Mouse (Mus musculus) splenic B cell, adult 2 months (primary cell): ENCODE measurements around the gene Pde4c.

Source experiments
- DNase-seq: peaks from one replicate; pipeline ENCODE4 v3.0.0-alpha.2; 2011; ENCODE audit warnings: low read depth, low spot score
- H3K27me3 ChIP-seq: 2 replicates; pipeline ENCODE4 v1.6.1; 2012; ENCODE audit warnings: mild to moderate bottlenecking, low read length, moderate library complexity, mixed read lengths; ENCODE audit not compliant: control insufficient read depth, poor library complexity, insufficient read depth, severe bottlenecking
- H3K36me3 ChIP-seq: 2 replicates; pipeline ENCODE4 v1.6.1; 2012; ENCODE audit warnings: mild to moderate bottlenecking, low read length, moderate library complexity, mixed read lengths; ENCODE audit not compliant: control insufficient read depth, poor library complexity, insufficient read depth, severe bottlenecking

Pde4c gene

GRCm38 (mm10) chr8:70725792-70726447, 2.4 kb downstream of the Pde4c start:
- DNase-seq: no peak
- Histone ChIP-seq H3K27me3 (no peaks in the 10 kb centered on the region), H3K36me3 (no peaks in the 10 kb centered on the region)

- H3K36me3 ChIP-seq: no peaks in the 10 kb centered on the region
- no peaks in the 10 kb centered on the region for H3K27me3 ChIP-seq
- no peak for DNase-seq
Observed at GRCm38 (mm10) chr8:70726721-70727120, 3.2 kb downstream of the Pde4c start.

- no peaks in the 10 kb centered on the region for H3K36me3 ChIP-seq
- peak; percentile 81 for DNase-seq
- H3K27me3 ChIP-seq: no peaks in the 10 kb centered on the region
Observed at GRCm38 (mm10) chr8:70729808-70730475, 6.4 kb downstream of the Pde4c start.

GRCm38 (mm10) chr8:70730956-70731355, 7.4 kb downstream of the Pde4c start:
- peak; percentile 83 for DNase-seq
- H3K27me3 ChIP-seq: no peaks in the 10 kb centered on the region
- no peaks in the 10 kb centered on the region for H3K36me3 ChIP-seq

GRCm38 (mm10) chr8:70737705-70738104, 14.2 kb downstream of the Pde4c start:
- Histone ChIP-seq H3K27me3 (no peaks in the 10 kb centered on the region), H3K36me3 (no peaks in the 10 kb centered on the region)
- no peak for DNase-seq

GRCm38 (mm10) chr8:70738211-70738610, 14.7 kb downstream of the Pde4c start:
- Histone ChIP-seq H3K27me3 (no peaks in the 10 kb centered on the region), H3K36me3 (no peaks in the 10 kb centered on the region)
- DNase-seq: no peak

- Histone ChIP-seq H3K27me3 (no peaks in the 10 kb centered on the region), H3K36me3 (no peaks in the 10 kb centered on the region; the same call in 1 of the 2 replicates)
- no peak for DNase-seq
Observed at GRCm38 (mm10) chr8:70741661-70742060, 18.1 kb downstream of the Pde4c start.

GRCm38 (mm10) chr8:70742176-70742575, 18.7 kb downstream of the Pde4c start:
- H3K36me3 ChIP-seq: no peaks in the 10 kb centered on the region; the same call in 1 of the 2 replicates
- DNase-seq: no peak
- no peaks in the 10 kb centered on the region for H3K27me3 ChIP-seq

- H3K27me3 ChIP-seq: no peaks in the 10 kb centered on the region
- no peak for DNase-seq
- H3K36me3 ChIP-seq: no peaks in the 10 kb centered on the region; the same call in 1 of the 2 replicates
Observed at GRCm38 (mm10) chr8:70742981-70743655, 19.6 kb downstream of the Pde4c start.

GRCm38 (mm10) chr8:70743656-70744590, 20.4 kb downstream of the Pde4c start:
- Histone ChIP-seq H3K36me3 (no peaks in the 10 kb centered on the region; the same call in 1 of the 2 replicates), H3K27me3 (no peaks in the 10 kb centered on the region)
- peak; percentile 51 for DNase-seq

GRCm38 (mm10) chr8:70744806-70745205, 21.3 kb downstream of the Pde4c start:
- H3K27me3 ChIP-seq: no peaks in the 10 kb centered on the region
- peak; percentile 57 for DNase-seq
- H3K36me3 ChIP-seq: no peaks in the 10 kb centered on the region; the same call in 1 of the 2 replicates

- DNase-seq: no peak
- H3K36me3 ChIP-seq: no peaks in the 10 kb centered on the region; the same call in 1 of the 2 replicates
- H3K27me3 ChIP-seq: no peaks in the 10 kb centered on the region
Observed at GRCm38 (mm10) chr8:70745691-70746220, 22.2 kb downstream of the Pde4c start.

- Histone ChIP-seq H3K36me3 (no peaks in the 10 kb centered on the region; the same call in 1 of the 2 replicates), H3K27me3 (no peaks in the 10 kb centered on the region)
- DNase-seq: no peak
Observed at GRCm38 (mm10) chr8:70746676-70747075, 23.2 kb downstream of the Pde4c start.
